Mouse (Mus musculus): ENCODE measurements at regions not wholly inside any gene's neighbourhood (a gene's known extent, or its start where the extent isn't known, plus 50 kb on each side); places are given as distances from the start of the nearest gene placed in this dataset.

DNA sequence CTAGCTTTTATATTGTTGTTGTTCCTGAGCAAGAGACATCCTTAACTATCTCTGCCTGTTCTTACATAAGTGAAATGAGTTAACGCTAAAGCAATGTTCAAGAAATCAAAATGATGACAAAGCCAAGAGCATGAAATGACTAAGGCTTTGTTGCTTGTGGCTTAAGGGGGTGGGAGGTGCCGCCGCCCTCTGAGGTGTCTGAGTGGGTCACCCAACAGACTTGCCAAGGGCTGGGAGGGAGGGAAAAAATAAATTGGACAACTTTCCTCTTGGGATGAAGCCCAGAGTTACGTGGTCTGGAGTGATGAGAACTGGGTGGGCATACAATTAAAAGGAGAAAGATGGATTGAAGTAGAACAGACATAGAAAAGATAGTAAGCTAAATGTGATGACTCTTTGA is 478.1 kb upstream of the Jag1 start:
- no peak overlapping the region for H3K27ac ChIP-seq (ENCODE audit: insufficient read depth, low read depth, low read length)
- H3K4me3 ChIP-seq (ENCODE audit: low read depth, low read length), result no peak overlapping the region
- H3K36me3 ChIP-seq (ENCODE audit: control insufficient read depth, insufficient read depth, low read length), result no peaks in the 10 kb centered on the region
- TF ChIP-seq POLR2A (IDR thresholded peaks at IDR 0.05; ENCODE audit: low read depth, low read length) (no peak), CTCF (IDR thresholded peaks at IDR 0.05; ENCODE audit: extremely low read depth, insufficient read length, insufficient replicate concordance, low read depth, low read length) (no peak)
- 80% methylated on average over 4 of the region's 4 CpGs for WGBS
- no peaks in the 10 kb centered on the region for H3K4me1 ChIP-seq (ENCODE audit: control insufficient read depth, insufficient read depth, insufficient read length, low read length)
- no peaks in the 10 kb centered on the region for H3K27me3 ChIP-seq (ENCODE audit: control insufficient read depth, insufficient read depth, low read length)

DNA sequence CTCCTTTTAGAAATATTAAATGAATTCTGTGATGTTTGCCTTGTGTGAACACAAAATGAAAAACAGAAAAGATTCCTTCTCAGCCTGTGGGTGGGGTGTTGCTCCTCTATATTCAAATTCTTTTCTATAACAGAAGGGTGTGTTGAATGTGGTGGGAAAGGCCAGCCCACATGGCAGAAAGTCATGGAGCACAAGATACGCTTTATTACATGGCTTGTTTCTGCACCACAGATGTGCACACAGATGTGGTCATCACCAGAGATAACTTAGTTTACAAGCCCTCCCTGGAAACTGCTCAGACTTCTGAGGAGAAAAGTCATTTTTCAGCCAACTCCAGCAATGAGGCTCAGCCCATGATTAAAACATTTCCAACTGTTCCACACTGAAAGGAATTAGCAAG is 475.1 kb upstream of the Jag1 start:
- H3K36me3 ChIP-seq (ENCODE audit: control insufficient read depth, insufficient read depth, low read length), result no peaks in the 10 kb centered on the region
- no peaks in the 10 kb centered on the region for H3K4me1 ChIP-seq (ENCODE audit: control insufficient read depth, insufficient read depth, insufficient read length, low read length)
- H3K27me3 ChIP-seq (ENCODE audit: control insufficient read depth, insufficient read depth, low read length), result no peaks in the 10 kb centered on the region
- no peak overlapping the region for H3K27ac ChIP-seq (ENCODE audit: insufficient read depth, low read depth, low read length)
- TF ChIP-seq CTCF (IDR thresholded peaks at IDR 0.05; ENCODE audit: extremely low read depth, insufficient read length, insufficient replicate concordance, low read depth, low read length) (no peak), POLR2A (IDR thresholded peaks at IDR 0.05; ENCODE audit: low read depth, low read length) (no peak)
- H3K4me3 ChIP-seq (ENCODE audit: low read depth, low read length), result no peak overlapping the region
- 72% methylated on average over 1 of the region's 1 CpGs for WGBS

DNA sequence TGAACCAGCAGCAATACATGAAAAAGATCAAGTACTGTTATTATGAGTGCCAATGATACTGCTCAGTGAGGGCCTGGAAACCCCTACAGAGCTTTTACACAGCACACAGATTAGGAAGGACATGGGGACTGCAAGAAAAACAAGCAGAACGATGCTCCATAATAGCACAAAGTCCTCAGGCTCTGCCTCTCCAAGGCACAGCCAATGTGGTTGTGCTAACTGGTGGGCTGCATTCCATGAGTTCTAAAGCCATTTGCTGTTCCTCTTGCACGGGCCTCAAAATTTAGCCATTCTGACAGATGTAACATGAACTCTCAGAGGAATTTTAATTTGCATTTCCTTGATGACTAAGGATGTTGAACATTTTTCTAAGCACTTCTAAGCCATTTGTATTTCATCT is 465.0 kb upstream of the Jag1 start:
- Histone ChIP-seq H3K4me1 (ENCODE audit: control insufficient read depth, insufficient read depth, insufficient read length, low read length) (no peaks in the 10 kb centered on the region), H3K27ac (ENCODE audit: insufficient read depth, low read depth, low read length) (no peak overlapping the region), H3K4me3 (ENCODE audit: low read depth, low read length) (no peak overlapping the region), H3K36me3 (ENCODE audit: control insufficient read depth, insufficient read depth, low read length) (no peaks in the 10 kb centered on the region), H3K27me3 (ENCODE audit: control insufficient read depth, insufficient read depth, low read length) (no peaks in the 10 kb centered on the region)
- 29% methylated on average over 2 of the region's 2 CpGs for WGBS
- no peak for TF ChIP-seq CTCF (IDR thresholded peaks at IDR 0.05; ENCODE audit: extremely low read depth, insufficient read length, insufficient replicate concordance, low read depth, low read length)
- no peak for TF ChIP-seq POLR2A (IDR thresholded peaks at IDR 0.05; ENCODE audit: low read depth, low read length)

DNA sequence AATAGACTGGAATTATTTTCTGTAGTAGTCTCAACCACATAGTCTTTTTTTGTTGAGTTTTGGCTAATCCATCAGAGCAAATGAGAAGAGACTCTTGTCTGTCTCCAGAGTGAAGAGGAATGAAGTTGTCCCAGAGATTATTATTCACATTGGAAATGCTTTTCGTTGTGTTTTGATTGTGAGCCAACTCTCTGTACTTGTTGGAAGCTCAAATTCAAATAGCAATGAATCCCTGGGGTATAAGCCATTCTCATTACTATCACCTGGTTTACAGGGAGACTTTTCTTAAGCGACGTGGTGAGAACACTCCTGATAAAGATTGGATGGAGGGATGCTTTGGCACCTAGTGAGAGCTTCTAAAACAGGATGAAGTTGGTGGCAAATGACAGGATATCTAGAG is 459.3 kb upstream of the Jag1 start:
- TF ChIP-seq POLR2A (IDR thresholded peaks at IDR 0.05; ENCODE audit: low read depth, low read length), result no peak
- TF ChIP-seq CTCF (IDR thresholded peaks at IDR 0.05; ENCODE audit: extremely low read depth, insufficient read length, insufficient replicate concordance, low read depth, low read length), result no peak
- WGBS, result 73% methylated on average over 3 of the region's 3 CpGs
- Histone ChIP-seq H3K27me3 (ENCODE audit: control insufficient read depth, insufficient read depth, low read length) (no peaks in the 10 kb centered on the region), H3K36me3 (ENCODE audit: control insufficient read depth, insufficient read depth, low read length) (no peaks in the 10 kb centered on the region), H3K4me1 (ENCODE audit: control insufficient read depth, insufficient read depth, insufficient read length, low read length) (no peaks in the 10 kb centered on the region), H3K27ac (ENCODE audit: insufficient read depth, low read depth, low read length) (no peak overlapping the region), H3K4me3 (ENCODE audit: low read depth, low read length) (no peak overlapping the region)

DNA sequence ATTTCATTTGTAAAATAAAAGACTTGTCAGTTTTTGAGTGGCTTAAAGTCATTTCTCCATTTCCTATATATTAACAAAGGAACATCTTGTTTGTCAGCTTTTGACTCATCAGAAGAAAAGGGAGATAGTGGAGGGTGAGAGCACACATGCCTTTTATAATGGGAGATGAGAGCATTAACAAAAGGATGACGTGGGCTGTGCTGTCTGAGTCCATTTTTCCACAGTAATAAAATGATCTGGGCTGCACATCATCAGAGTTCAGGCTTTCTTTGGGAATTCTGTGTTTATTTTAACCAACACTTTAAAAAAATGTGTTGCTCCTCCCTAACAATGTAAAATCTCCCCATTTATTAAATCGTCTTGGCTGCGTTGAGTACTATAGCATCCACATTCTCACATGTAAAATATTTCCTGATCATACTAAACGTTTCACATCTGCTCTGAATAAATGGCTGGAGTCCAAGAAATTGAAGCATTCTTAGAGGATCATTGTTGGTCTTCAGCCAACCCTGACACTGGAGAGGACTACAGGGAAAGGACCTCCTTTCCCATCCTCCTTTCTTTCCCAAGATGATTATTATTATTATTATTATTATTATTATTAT is 458.5 kb upstream of the Jag1 start:
- Histone ChIP-seq H3K4me1 (ENCODE audit: control insufficient read depth, insufficient read depth, insufficient read length, low read length) (no peaks in the 10 kb centered on the region), H3K27me3 (ENCODE audit: control insufficient read depth, insufficient read depth, low read length) (no peaks in the 10 kb centered on the region), H3K36me3 (ENCODE audit: control insufficient read depth, insufficient read depth, low read length) (no peaks in the 10 kb centered on the region), H3K27ac (ENCODE audit: insufficient read depth, low read depth, low read length) (no peak overlapping the region), H3K4me3 (ENCODE audit: low read depth, low read length) (no peak overlapping the region)
- TF ChIP-seq POLR2A (IDR thresholded peaks at IDR 0.05; ENCODE audit: low read depth, low read length) (no peak), CTCF (IDR thresholded peaks at IDR 0.05; ENCODE audit: extremely low read depth, insufficient read length, insufficient replicate concordance, low read depth, low read length) (no peak)
- 56% methylated on average over 4 of the region's 4 CpGs for WGBS

DNA sequence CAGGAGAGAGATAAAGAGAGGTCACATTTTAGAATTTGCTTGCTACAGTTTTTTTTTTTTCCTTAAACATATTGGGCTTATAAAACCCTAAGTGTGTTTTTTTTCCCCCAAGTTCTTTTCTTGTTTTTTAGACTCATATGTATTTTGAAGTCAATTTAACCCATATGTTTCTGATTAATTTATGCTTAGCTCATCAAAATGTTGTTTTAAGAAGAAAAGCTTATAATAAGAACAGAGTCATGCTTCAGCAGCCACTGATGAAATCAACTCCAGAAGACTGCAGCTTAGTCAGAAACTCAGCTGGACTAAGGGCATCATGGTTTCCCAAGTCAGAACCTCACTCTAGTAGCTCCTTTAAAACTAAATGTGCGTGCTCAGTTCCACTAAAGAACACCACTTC is 454.7 kb upstream of the Jag1 start:
- Histone ChIP-seq H3K27ac (ENCODE audit: insufficient read depth, low read depth, low read length) (no peak overlapping the region), H3K36me3 (ENCODE audit: control insufficient read depth, insufficient read depth, low read length) (no peaks in the 10 kb centered on the region), H3K4me3 (ENCODE audit: low read depth, low read length) (no peak overlapping the region), H3K4me1 (ENCODE audit: control insufficient read depth, insufficient read depth, insufficient read length, low read length) (no peaks in the 10 kb centered on the region), H3K27me3 (ENCODE audit: control insufficient read depth, insufficient read depth, low read length) (no peaks in the 10 kb centered on the region)
- no peak for TF ChIP-seq CTCF (IDR thresholded peaks at IDR 0.05; ENCODE audit: extremely low read depth, insufficient read length, insufficient replicate concordance, low read depth, low read length)
- no peak for TF ChIP-seq POLR2A (IDR thresholded peaks at IDR 0.05; ENCODE audit: low read depth, low read length)
- WGBS, result 85% methylated on average over 1 of the region's 1 CpGs

DNA sequence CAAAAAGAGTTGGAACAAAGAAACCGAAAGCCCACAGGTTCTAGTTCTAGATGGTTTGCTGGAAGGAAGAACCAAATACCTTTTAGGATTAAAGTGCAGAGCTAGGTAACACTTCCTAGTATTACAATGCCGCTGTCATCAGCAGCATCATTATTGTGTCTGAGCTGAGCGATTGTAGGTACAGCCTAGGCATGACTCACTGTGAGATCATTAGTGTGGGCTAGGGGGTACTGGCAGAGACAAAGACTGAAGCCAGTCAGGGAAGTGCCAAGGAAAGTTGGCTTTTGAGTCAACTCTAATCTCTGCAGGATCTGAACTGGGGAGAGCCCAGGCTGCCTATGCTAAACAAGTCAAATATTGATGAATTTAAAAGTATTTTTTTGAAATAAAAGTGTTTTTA is 450.2 kb upstream of the Jag1 start:
- no peaks in the 10 kb centered on the region for H3K4me1 ChIP-seq (ENCODE audit: control insufficient read depth, insufficient read depth, insufficient read length, low read length)
- 84% methylated on average over 3 of the region's 3 CpGs for WGBS
- TF ChIP-seq POLR2A (IDR thresholded peaks at IDR 0.05; ENCODE audit: low read depth, low read length) (no peak), CTCF (IDR thresholded peaks at IDR 0.05; ENCODE audit: extremely low read depth, insufficient read length, insufficient replicate concordance, low read depth, low read length) (no peak)
- no peak overlapping the region for H3K27ac ChIP-seq (ENCODE audit: insufficient read depth, low read depth, low read length)
- H3K36me3 ChIP-seq (ENCODE audit: control insufficient read depth, insufficient read depth, low read length), result no peaks in the 10 kb centered on the region
- no peaks in the 10 kb centered on the region for H3K27me3 ChIP-seq (ENCODE audit: control insufficient read depth, insufficient read depth, low read length)
- no peak overlapping the region for H3K4me3 ChIP-seq (ENCODE audit: low read depth, low read length)
